Mouse (Mus musculus) embryo, embryonic 11 days (tissue): ENCODE results near the gene Ttc30a2.

Experiments
- DNase-seq: peaks from one replicate; pipeline ENCODE4 v3.0.0-alpha.2; 2015

The Ttc30a2 gene

GRCm38 (mm10) chr2:75926061-75926460 is 51.9 kb downstream of the Ttc30a2 start:
- no peak for DNase-seq
